Mouse (Mus musculus) embryonic facial prominence, embryonic 13.5 days (tissue): ENCODE measurements around the gene Mum1. TPM values are rescaled to one million over a fixed set of nuclear protein-coding genes. Genes with fewer than 3 reads are reported as not detected.

ENCODE experiments used
- microRNA-seq: library from miRNA; unstranded; fragments of <30 nt; microRNA quantifications from one replicate; pipeline ENCODE4, GENCODE M21; 2016
- polyA plus RNA-seq: library from polyadenylated mRNA; unstranded; fragments of >200 nt; fragmentation: Nextera tagmentation; extraction: Ambion mirVana; gene quantifications from 2 replicates; pipeline ENCODE4 v1.2.1, GENCODE M21; 2015

Mum1 gene
- polyA plus RNA-seq, 1 experiment from 2014 or later = 96.1 TPM

Small RNAs within 50 kb of the gene (microRNA-seq; reads per million reads assigned to microRNA genes)
- 0.55 reads per million for gene Mir6911

Other genes with a start within 250 kb of the Mum1 start
- 15.4 and 17.0 TPM in 2 replicates for gene Tmem259, start 242.1 kb upstream of the Mum1 start, polyA plus RNA-seq
- gene Cnn2, start 237.8 kb upstream of the Mum1 start, polyA plus RNA-seq = 298 and 319 TPM in 2 replicates
- gene Abca7, start 229.9 kb upstream of the Mum1 start, polyA plus RNA-seq = 2.2 and 2.6 TPM in 2 replicates
- 3.9 and 4.6 TPM in 2 replicates for gene Arhgap45, start 209.8 kb upstream of the Mum1 start, polyA plus RNA-seq
- 247 and 265 TPM in 2 replicates for gene Polr2e, start 186.6 kb upstream of the Mum1 start, polyA plus RNA-seq
- gene Gpx4, start 179.3 kb upstream of the Mum1 start, polyA plus RNA-seq = 445 and 488 TPM in 2 replicates
- gene Sbno2, start 120.9 kb upstream of the Mum1 start, polyA plus RNA-seq = 15.8 and 16.1 TPM in 2 replicates
- gene Stk11, start 110.6 kb upstream of the Mum1 start, polyA plus RNA-seq = 18.5 and 19.0 TPM in 2 replicates
- gene Atp5d, start 87.8 kb upstream of the Mum1 start, polyA plus RNA-seq = 491 and 513 TPM in 2 replicates
- 6.8 and 9.8 TPM in 2 replicates for gene Cbarp, start 85.6 kb upstream of the Mum1 start, polyA plus RNA-seq
- 21.2 and 25.7 TPM in 2 replicates for gene Midn, start 78.2 kb upstream of the Mum1 start, polyA plus RNA-seq
- 142 and 162 TPM in 2 replicates for gene Cirbp, start 60.4 kb upstream of the Mum1 start, polyA plus RNA-seq
- gene 1600002K03Rik, start 53.5 kb upstream of the Mum1 start, polyA plus RNA-seq = 11.0 and 11.6 TPM in 2 replicates
- 26.8 and 38.8 TPM in 2 replicates for gene Efna2, start 47.0 kb upstream of the Mum1 start, polyA plus RNA-seq
- 266 and 299 TPM in 2 replicates for gene Ndufs7, start 22.7 kb downstream of the Mum1 start, polyA plus RNA-seq
- 27.2 and 33.6 TPM in 2 replicates for gene Gamt, start 34.6 kb downstream of the Mum1 start, polyA plus RNA-seq
- gene Dazap1, start 35.1 kb downstream of the Mum1 start, polyA plus RNA-seq = 66.0 and 70.6 TPM in 2 replicates
- 1,000 and 1,047 TPM in 2 replicates for gene Rps15, start 66.0 kb downstream of the Mum1 start, polyA plus RNA-seq
- gene Apc2, start 69.5 kb downstream of the Mum1 start, polyA plus RNA-seq = 9.3 and 9.4 TPM in 2 replicates
- gene 2310011J03Rik, start 94.1 kb downstream of the Mum1 start, polyA plus RNA-seq = 49.3 and 57.9 TPM in 2 replicates
- 4.4 and 4.9 TPM in 2 replicates for gene Pcsk4, start 103.1 kb downstream of the Mum1 start, polyA plus RNA-seq
- 6.0 and 6.3 TPM in 2 replicates for gene Reep6, start 103.5 kb downstream of the Mum1 start, polyA plus RNA-seq
- 3.2 and 4.3 TPM in 2 replicates for gene Adamtsl5, start 122.0 kb downstream of the Mum1 start, polyA plus RNA-seq
- 1.8 and 2.6 TPM in 2 replicates for gene Plk5, start 130.0 kb downstream of the Mum1 start, polyA plus RNA-seq
- gene Mex3d, start 161.2 kb downstream of the Mum1 start, polyA plus RNA-seq = 8.9 and 10.4 TPM in 2 replicates
- gene Mbd3, start 173.1 kb downstream of the Mum1 start, polyA plus RNA-seq = 263 and 297 TPM in 2 replicates
- gene Uqcr11, start 180.4 kb downstream of the Mum1 start, polyA plus RNA-seq = 447 and 479 TPM in 2 replicates
- gene Tcf3, start 207.2 kb downstream of the Mum1 start, polyA plus RNA-seq = 162 and 183 TPM in 2 replicates